Mouse (Mus musculus) left cerebral cortex, postnatal 10 days (tissue): ENCODE data around the gene Rfc2. TPM values are rescaled to one million over a fixed set of nuclear protein-coding genes. Genes with fewer than 3 reads are reported as not detected.

Source experiments
- DNase-seq, 2 experiments: peaks; one replicate each; pipeline ENCODE4 v3.0.0; 2021 to 2022; ENCODE audit warnings: low spot score in 2 of 2, mixed read lengths in 1 of 2; ENCODE audit errors: extremely low spot score in 1 of 2
- intact Hi-C: fragments of 180-260 bp; cut with DNase I; formaldehyde crosslinking; loops from one replicate; pipeline ENCODE4 v1.15.1; 2025
- total RNA-seq, 2 experiments: library from RNA; stranded (reverse); gene quantifications; 2 replicates each; pipeline ENCODE4 v1.2.3; 2021

The Rfc2 gene
- total RNA-seq, 2 experiments from 2014 or later = 78.3 to 80.8 TPM

DNA sequence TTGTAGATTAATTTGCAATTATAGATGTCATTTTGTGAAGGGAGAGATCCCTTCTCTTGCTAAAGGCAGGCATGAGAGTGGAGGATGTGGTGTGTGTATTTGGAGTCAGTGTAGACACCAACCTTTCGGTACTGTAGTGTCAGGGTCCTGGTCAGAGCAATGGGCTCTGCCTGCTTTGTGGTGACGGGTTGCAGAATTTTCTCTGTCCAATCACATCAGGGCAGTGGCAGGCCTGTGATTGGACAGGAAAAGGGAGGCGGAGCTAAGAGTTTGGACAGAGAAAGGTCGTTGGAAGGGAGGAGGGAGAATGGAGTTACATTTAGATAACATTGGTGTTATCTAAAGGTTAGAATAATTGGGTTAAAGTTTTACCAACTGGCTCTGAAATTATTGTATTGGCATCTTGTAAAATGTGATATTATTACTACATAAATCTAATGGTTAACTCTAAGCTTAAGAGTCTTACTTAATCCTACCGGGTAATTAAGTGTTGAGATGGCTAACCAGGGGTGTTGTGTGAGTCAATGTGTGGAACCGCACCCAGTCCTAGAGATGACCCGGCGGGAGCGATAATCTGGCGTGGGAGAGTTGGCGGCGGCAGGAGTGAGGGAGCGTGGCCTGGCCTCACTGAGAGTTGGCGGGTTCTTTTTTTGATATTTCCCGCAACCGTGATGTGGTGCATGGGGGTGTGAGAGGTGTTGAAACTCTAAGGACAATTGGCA is 20.6 kb upstream of the Rfc2 start:
- intact Hi-C loops = no loop called here
- DNase-seq = no peak

GRCm38 (mm10) chr5:134564272-134564671 is 16.9 kb upstream of the Rfc2 start:
- DNase-seq = no peak
- intact Hi-C loops = no loop called here

GRCm38 (mm10) chr5:134565696-134566095 is 15.5 kb upstream of the Rfc2 start:
- intact Hi-C loops = no loop called here

DNA sequence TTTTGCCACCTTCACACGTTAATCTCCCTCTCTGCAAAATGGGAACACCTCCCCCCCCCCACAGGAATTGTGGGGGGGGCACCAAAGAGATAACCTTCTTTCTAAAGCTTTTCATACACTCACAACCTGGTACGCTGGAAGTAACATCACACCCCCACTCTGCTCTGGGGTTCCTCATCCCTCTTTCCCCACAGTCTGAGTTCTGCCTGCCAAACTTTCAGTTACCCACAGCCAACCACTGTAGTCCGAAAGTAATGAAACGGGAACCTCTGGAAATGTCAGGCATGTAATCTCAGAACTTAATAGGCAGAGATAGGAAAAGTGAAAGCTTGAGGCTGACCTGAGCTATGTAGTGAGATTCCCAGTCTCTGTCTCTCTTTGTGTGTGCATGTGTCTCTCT is 13.7 kb upstream of the Rfc2 start:
- intact Hi-C loops = no loop called here
- DNase-seq = no peak

More at GRCm38 (mm10) chr5:134565696-134566095, 15.5 kb upstream of the Rfc2 start:
- DNase-seq = no peak

DNA sequence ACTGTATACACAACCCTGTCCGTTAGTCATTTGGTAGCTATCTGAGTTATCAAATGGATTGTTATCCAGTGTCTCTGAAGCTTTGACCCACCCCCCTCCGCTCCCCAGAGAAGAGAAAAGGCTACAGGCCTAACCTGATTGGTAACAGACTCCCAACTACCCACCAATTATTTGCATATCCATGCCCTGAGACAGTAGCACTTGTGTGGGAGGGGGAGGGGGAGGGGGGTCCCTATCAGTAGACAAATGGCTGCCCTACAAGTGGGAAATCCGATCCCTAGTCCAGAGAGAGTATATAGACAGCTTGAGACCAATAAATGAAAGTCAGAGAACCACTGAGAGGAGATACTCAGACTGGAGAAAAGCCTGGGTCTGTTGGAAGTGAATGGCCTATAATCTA is 13.1 kb upstream of the Rfc2 start:
- no peak for DNase-seq
- intact Hi-C loops = no loop called here

DNA sequence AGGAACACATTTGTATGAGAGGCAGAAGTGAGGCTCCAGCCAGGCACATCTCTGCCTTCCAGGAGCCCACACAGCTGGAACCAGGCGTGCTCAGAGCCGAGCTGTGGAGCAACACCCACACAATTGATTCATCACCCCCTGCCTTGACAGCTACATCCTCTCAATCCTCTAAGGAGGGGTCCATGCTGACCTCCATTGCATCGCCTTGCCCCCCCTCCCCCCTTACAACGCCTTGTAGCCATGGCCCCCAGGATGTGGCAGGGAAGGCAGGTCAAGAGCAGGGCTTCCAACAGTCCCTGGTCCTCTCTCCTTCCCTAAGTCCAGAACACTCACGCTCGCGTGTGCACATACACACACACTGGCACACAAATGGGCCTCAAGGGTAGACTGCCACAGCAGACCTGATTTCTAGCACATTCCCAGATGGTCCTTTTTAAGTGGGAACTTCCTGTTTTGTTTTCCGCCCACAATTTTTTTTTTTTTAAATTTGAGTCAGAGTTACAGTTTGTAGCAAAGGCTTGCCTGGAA is 12.1 kb upstream of the Rfc2 start:
- intact Hi-C loops = no loop called here
- DNase-seq = no peak

DNA sequence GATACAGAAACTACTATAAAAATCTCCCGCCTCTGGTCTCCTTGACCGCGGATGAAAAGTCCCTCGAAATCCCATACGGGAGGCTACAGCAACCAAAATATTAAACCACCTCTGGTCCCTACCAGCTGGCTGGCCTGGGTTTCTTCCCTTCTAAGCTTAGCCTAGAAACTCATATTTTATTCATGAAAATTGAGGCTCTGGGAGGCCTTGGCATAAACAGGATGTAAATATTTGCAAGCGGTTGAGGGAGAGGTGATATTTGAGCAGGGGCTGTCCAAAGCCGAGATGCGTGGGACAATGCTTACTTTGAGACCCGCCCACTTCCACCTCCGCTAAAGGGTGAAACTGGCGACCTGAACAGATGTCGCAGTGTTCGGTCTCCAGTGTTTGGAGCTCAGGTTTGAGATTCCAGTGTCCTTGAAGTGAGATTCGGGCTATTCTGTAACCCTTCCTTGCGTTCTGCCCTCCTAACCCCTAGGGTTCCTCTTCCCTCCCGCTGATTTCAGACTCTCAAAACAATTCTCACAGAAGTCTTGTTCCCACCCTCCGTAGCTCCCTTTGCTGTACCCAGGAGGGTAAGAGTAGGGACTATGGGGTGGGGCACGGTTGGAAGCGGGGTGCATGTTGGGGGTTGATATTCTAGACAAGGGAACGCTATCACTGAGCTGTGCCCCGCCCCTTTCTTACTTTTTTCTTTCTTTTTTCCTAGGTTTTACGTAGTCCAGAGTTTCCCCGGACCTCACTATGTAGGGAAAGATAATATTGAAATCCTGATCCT is 9.2 kb upstream of the Rfc2 start:
- DNase-seq = peak in 1 of 2 experiments; percentile 35
- intact Hi-C loops = no loop called here

GRCm38 (mm10) chr5:134572508-134573214 is 8.5 kb upstream of the Rfc2 start:
- intact Hi-C loops = no loop called here
- DNase-seq = no peak

GRCm38 (mm10) chr5:134575833-134576232 is 5.3 kb upstream of the Rfc2 start:
- no peak for DNase-seq
- intact Hi-C loops = no loop called here

DNA sequence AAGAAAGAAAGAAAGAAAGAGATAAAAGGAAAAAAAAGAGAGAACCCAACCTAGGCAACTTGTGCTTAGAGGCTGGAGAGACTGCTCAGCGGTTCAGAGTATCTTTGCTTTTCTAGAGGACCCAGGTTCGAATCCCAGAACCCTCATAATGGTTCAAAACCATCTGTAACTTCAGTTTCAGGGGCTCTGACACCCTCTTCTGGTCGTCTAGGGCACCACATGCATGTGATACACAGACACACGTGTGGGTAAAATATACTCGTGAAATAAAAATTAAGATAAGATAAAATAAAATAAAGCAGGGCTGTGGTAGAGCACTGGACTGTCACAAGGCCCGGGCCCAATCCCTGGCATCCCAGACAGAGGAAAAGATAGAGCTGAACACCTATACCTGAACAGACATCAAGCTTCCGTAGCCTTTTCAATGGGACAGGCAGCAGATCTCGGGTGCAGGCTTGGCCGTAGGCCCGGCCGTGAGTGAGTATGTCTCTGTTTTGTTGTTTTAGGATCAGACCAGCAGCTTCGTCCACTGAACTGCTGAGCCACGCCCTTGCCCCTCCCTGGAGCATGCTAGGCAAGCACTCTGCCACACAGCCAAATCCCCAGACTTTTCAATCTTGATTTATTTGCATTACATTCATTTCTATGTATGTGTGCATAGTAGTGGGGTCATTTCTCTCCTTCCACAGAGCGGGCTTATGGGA is 4.5 kb upstream of the Rfc2 start:
- peak in 1 of 2 experiments; percentile 51 for DNase-seq
- intact Hi-C loops = no loop called here

GRCm38 (mm10) chr5:134577534-134577933 is 3.6 kb upstream of the Rfc2 start:
- intact Hi-C loops = no loop called here
- DNase-seq = no peak

DNA sequence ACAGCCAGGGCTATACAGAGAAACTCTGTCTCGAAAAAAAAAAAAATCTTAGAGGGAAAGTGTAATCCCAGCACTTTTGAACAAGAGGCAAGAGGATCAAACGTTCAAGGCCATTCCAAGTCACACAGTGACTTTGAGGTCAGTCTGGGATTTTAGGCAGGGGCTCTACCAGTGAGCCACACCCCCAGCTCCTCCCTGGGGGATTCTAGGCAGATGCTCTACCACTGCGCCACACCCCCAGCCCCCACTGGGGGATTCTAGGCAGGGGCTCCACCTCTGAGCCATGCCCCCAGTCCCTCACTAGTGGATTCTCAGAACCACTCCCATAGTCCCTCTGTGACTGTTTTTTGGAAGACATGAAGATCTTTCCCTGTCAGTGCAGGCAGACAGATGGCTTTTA is 2.0 kb upstream of the Rfc2 start:
- no peak for DNase-seq
- intact Hi-C loops = no loop called here

GRCm38 (mm10) chr5:134582221-134582907 is 1.2 kb downstream of the Rfc2 start:
- intact Hi-C loops = loop anchor here (2.0 kb wide), 1 partner anchor 88 kb away; no protein-coding TSS in a partner anchor
- peak; percentile 96 to 97 for DNase-seq

GRCm38 (mm10) chr5:134583006-134583883 is 2.1 kb downstream of the Rfc2 start:
- DNase-seq = no peak
- intact Hi-C loops = loop anchor here (2.0 kb wide), 1 partner anchor 88 kb away; no protein-coding TSS in a partner anchor

DNA sequence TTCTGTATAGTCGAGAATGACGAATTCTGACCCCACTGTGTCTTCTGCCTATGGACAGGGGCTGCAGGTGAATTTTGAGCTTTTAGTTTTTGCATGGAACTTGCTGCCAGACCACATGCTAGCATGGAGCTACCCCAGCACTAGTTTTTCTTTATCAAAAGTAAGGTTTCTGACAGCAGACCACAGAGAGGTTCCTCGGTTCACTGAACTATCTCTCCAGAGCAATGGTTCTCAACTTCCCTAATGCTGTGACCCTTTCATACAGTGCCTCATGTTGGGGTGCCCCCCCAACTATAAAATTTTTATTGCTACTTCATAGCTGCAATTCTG is 2.7 kb downstream of the Rfc2 start:
- intact Hi-C loops = loop anchor here (2.0 kb wide), 1 partner anchor 89 kb away; no protein-coding TSS in a partner anchor
- no peak for DNase-seq

DNA sequence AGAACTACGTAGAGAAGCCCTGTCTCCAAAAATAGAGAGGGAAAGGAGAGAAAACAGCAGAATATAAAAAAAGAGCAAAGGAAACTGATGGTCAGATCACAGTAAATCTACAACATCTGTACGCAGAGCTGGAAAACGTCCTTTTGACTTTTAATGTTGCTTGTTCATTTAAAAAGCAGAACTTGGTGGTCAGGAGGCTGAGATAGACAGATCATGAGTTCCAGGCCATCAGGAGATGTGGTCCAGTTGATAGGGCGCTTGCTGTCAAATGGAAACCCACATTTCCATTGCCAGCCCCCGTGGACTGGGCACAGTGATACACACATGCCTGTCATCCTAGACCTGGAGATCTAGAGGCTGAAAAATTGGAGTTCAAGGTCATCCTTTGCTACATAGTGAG is 3.6 kb downstream of the Rfc2 start:
- intact Hi-C loops = no loop called here
- DNase-seq = no peak

GRCm38 (mm10) chr5:134589900-134590299 is 8.7 kb downstream of the Rfc2 start:
- no peak for DNase-seq
- intact Hi-C loops = no loop called here
